Mouse (Mus musculus) kidney, adult 9 months (tissue): Measurements from ENCODE around the gene Cept1.
"Not testable (repeated sequence)": the region's sequence is repeated elsewhere in the genome, so short reads cannot be mapped to it uniquely, and the experiment has no call there.

ENCODE experiments used
- DNase-seq: peaks from one replicate; pipeline ENCODE4 v3.0.0; 2022

The Cept1 gene

GRCm38 (mm10) chr3:106547171-106547923 lies at the start of gene Cept1, which contains the start of gene Dram2:
Gene Cept1, minus strand, starts transcription at chr3:106547802.
Gene Dram2, plus strand, starts transcription at chr3:106547798.
- DNase-seq: peak; percentile 97

DNA sequence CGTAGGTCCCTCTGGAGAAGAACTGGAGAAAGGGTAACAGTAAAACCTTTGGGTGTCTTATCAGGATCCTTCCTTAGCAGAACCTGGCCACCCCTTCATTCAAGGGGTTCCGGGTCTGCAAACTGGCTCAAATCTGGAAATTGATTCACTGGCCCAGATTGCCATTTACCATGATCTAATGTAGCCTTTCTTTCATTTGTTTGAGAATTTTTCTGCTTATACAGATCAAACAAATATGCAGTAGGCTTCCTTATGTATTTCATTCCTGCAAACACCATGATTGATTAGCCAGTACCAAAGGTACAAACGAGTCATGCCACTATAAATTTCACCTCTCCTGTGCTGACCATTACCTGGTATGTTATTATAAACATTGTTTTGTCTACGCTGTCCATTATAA lies 46.0 kb upstream of the Cept1 start:
- not testable (repeated sequence) for DNase-seq

- no peak for DNase-seq
These were observed 31.7 kb upstream of the Cept1 start for GRCm38 (mm10) chr3:106579296-106579695.

GRCm38 (mm10) chr3:106573191-106573590 lies 25.6 kb upstream of the Cept1 start:
- DNase-seq: no peak

GRCm38 (mm10) chr3:106565876-106566275 lies 18.3 kb upstream of the Cept1 start:
- peak; percentile 54 for DNase-seq

GRCm38 (mm10) chr3:106558271-106558670 lies 10.7 kb upstream of the Cept1 start:
- no peak for DNase-seq

GRCm38 (mm10) chr3:106555743-106556250 lies 8.2 kb upstream of the Cept1 start:
- no peak for DNase-seq

DNA sequence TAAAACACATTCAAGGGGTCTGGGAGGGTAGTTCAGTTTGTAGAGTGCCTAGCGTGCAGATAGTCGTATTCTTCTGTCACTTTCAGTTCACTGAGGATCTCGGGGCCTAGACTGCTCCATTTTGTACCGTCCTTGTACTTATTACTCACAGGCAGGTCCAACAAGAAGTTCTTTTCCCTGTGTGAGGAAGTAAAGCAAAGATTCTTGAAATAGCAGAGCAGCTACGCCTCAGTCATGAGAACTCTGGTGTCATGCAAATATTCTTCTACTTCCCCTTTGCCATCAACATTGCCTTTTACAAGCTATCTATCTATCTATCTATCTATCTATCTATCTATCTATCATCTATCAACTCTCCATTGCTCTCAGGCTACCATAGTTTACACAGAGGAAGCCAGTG lies 5.8 kb upstream of the Cept1 start:
- DNase-seq: no peak

DNA sequence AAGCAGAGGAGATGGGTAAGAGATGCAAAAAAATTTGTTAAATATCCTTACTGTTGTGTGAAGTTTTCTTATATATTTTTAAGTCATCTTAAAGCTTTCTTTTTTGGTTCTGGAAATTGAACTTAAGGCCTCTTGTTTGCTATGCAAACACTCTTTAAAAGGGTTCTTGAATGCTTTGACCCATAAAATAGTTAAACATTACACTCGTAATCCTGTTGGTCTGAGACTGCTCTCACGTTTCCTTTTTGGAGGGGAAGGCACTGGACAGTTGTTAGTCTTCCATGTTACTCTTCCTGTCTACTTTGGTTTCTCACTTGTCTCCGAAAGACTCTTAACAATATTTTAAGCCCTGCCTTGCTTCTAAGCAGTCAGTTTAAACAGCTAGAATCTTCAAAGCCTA lies 1.4 kb upstream of the Cept1 start:
- peak; percentile 59 for DNase-seq

DNA sequence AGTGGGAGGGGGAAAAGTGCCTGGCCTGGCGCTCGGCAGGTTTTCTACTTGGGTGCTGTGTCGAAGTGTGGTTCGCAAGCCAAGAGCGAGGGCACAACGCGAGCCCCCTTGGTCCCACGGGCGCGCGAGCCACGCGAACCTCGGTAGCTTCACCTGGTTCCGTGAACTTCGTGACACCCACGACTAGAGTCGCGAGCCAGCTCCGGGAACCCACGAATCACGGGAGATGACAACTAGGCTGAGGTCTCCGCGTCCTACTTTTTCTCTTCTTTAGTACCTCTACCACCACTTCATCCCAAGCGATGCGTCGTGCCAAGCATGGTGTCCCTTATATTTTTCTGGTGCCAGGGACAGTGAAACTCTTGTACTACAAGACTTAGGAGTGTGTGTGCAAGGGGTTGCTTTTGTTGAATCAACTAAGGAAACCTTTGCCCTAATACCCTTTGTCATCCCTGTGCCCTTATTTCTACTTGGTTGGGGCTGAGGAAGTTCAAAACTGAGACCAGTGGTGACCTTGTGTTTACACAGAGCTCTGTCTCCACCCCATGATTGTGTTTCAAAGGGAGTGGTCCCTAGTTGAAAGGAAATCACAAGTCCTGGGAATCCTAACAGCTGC lies 430 bp upstream of the Cept1 start:
- peak; percentile 60 for DNase-seq

GRCm38 (mm10) chr3:106544721-106545316 lies 2.8 kb downstream of the Cept1 start:
- DNase-seq: no peak

GRCm38 (mm10) chr3:106533277-106533676 lies 14.3 kb downstream of the Cept1 start:
- no peak for DNase-seq

DNA sequence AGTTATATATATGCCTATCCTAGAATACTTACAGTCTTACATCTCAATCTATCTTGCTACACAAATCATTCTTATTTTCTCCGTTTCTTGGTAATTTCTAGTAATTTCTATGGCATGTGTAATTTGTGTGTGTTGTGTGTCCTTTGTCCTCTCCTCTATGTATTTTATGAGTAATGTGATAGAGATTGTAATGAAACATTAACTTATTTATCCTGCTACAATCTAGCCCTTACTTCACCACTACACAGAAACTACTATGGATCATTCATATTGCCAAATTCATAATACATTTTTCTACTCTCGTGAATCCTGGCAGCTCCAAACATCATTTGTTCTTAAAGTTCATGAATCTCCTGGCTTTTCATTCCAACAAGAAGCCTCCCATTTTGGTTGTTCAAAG lies 19.6 kb downstream of the Cept1 start:
- no peak for DNase-seq

DNA sequence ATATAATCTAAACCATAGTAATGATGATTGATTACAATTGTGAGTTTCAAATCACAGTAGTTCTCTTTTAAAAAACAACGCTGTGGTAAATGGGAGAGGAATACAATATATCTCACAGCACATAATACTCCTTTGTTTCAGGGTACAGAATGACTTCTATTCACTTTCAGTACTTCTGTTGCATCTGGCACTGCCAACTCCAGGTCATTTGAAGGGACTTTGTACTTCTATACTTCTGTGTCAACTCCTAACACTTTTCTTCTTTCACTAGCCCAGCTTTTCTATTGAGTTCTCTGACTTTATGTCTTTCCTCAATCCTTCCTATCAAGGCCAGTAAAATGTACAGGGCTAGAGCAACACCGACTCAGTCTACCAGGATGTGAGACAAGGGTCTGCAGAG lies 21.2 kb downstream of the Cept1 start:
- no peak for DNase-seq

GRCm38 (mm10) chr3:106522730-106523129 lies 24.9 kb downstream of the Cept1 start:
- DNase-seq: no peak

GRCm38 (mm10) chr3:106515016-106515415 lies 32.6 kb downstream of the Cept1 start:
- DNase-seq: no peak

DNA sequence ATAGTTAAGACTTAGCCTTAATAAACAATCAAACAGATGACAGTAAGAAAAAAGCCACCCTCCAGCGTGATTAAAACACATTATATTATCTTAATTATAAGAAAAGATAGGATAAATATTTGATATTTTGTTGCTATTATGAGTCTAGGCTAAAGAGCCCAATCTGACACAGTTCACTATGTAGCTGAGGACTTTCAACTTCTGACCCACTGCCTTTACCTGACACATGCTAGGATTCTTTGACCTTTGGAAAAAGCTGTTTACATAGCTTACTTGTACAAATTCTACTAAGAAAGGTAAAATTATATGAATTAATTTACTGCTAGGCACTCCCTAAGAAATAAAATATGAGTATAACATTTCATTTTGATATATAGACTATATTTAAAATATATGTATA lies 36.9 kb downstream of the Cept1 start:
- DNase-seq: no peak

- DNase-seq: no peak
These were observed 44.7 kb downstream of the Cept1 start for GRCm38 (mm10) chr3:106502892-106503291.

- no peak for DNase-seq
These were observed 47.1 kb downstream of the Cept1 start for GRCm38 (mm10) chr3:106500510-106500909.

DNA sequence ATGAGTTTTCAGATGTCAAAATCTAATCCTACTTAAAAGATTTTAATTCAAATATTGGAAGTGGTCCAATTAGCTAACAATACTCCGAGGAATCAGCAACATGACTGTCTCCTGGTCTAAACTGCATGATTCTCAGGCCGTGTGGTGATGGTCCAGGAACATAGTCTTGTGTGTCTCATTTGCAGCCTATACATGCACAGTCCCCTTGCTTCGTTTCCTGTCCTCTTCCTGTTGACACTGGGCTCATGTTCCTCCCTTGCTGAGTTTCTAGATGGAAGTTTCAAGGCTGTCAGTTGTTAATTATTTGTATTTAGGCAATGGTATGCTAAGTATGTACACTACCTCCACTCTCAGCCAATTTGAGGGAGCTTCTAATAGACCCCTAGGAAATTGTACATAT lies 50.6 kb downstream of the Cept1 start:
- no peak for DNase-seq

GRCm38 (mm10) chr3:106496045-106496721 lies 51.4 kb downstream of the Cept1 start:
- DNase-seq: no peak

DNA sequence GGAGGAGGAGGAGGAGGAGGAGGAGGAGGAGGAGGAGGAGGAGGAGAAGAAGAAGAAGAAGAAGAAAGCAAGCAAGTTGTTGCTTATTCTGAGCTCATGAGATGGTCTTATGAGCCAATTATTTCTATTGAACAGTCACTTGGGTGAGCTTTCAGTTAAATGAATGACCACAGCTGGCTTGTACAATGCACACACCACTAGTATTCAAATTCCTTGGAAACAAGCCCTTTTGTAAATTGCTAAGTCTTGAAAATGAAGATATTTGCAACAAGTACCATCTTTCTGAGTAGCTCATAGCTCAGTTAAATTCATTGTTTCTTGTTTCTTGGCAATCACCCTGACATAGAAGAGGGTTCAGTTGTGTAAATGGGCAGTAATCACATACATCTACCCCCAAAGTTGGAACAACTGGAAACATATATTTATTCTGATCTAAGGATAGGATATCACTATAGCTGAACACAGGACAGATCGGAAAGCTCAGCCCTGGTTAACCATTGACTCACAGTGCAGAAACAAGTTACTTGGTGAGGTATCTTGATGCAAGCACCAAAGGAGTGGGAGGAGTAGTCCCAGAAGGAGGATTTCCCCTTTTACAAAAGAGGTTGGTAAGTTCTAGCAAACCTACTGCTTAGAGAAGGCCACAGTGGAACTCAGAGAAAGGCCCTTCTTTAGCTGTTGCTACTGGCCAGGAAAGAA lies 52.1 kb downstream of the Cept1 start:
- DNase-seq: no peak
